Mouse (Mus musculus) layer of hippocampus, adult 2 months (tissue): ENCODE data around the gene Bphl. TPM values are rescaled to one million over a fixed set of nuclear protein-coding genes. Genes with fewer than 3 reads are reported as not detected.
A peak's percentile ranks its signal among the peaks of the same experiment; 100 is the strongest.

Experiments used
- DNase-seq, 2 experiments: peaks; one replicate each; pipeline ENCODE4 v3.0.0; 2022; ENCODE audit warnings: low spot score in 2 of 2
- H3K27ac ChIP-seq: fragments of 200-600 bp; 2 replicates; pipeline ENCODE4 v1.8.1; 2022
- H3K4me3 ChIP-seq: fragments of 200-600 bp; 2 replicates; pipeline ENCODE4 v1.8.1; 2022; ENCODE audit warnings: mild to moderate bottlenecking
- CTCF ChIP-seq: fragments of 200-600 bp; conservative IDR thresholded peaks from 2 replicates; pipeline ENCODE4 v1.8.1; 2022; ENCODE audit warnings: antibody characterized with exemption, mild to moderate bottlenecking, moderate library complexity
- long read RNA-seq, 2 experiments: library from polyadenylated mRNA; stranded (forward); transcript quantifications; one replicate each; pipeline ENCODE4 v2.0.0; 2021; ENCODE audit warnings: borderline mapping rate in 2 of 2
- total RNA-seq, 2 experiments: library from RNA; stranded (reverse); gene quantifications; 2 replicates each; pipeline ENCODE4 v1.2.3; 2021

Gene Bphl
- 10 to 100 TPM; 50.8 to 51.9 TPM for total RNA-seq
- long read RNA-seq, experiment 1, transcript Bphl-201 (7 exons, 1,253 nt) = major isoform, 21 of 42 reads
- long read RNA-seq, experiment 1, partial matches to known transcripts = 8 of 42 reads
- long read RNA-seq, experiment 1, other reads (novel, unspliced or antisense) = 13 of 42 reads
- long read RNA-seq, experiment 2, transcript Bphl-201 (7 exons, 1,253 nt) = major isoform, 27 of 49 reads
- long read RNA-seq, experiment 2, partial matches to known transcripts = 8 of 49 reads
- long read RNA-seq, experiment 2, other reads (novel, unspliced or antisense) = 14 of 49 reads

GRCm38 (mm10) chr13:34037172-34038055 is at the start of gene Bphl:
TSS of gene Bphl (plus strand) at chr13:34037597.
- TF ChIP-seq CTCF = no peak
- peak; percentile 91 to 93 for DNase-seq
- peak within 1 kb of the TSS; percentile 81 for H3K4me3 ChIP-seq
- H3K27ac ChIP-seq = peak within 1 kb of the TSS; percentile 97

- Histone ChIP-seq H3K4me3 (no peak overlapping the region), H3K27ac (no peak overlapping the region)
- TF ChIP-seq CTCF = no peak
- no peak for DNase-seq
Measured at GRCm38 (mm10) chr13:33989625-33990024, 47.8 kb upstream of the Bphl start.

- Histone ChIP-seq H3K27ac (no peak overlapping the region), H3K4me3 (no peak overlapping the region)
- TF ChIP-seq CTCF = peak; percentile 97
- DNase-seq = peak; percentile 62 to 66
Measured at GRCm38 (mm10) chr13:33995197-33995596, 42.2 kb upstream of the Bphl start.

- peak; percentile 89 to 90 for DNase-seq
- TF ChIP-seq CTCF = peak; percentile 59
- H3K4me3 ChIP-seq = peak within 1 kb of the TSS; percentile 100
- H3K27ac ChIP-seq = peak within 1 kb of the TSS; percentile 91
Measured at GRCm38 (mm10) chr13:34002058-34003006, 35.1 kb upstream of the Bphl start, which contains the start of the genes Ripk1 and Serpinb6a. TSS of gene Ripk1 (plus strand) at chr13:34002363. TSS of gene Serpinb6a (minus strand) at chr13:34002794.

GRCm38 (mm10) chr13:34003058-34003457 is 34.3 kb upstream of the Bphl start:
- TF ChIP-seq CTCF = no peak
- DNase-seq = no peak
- H3K4me3 ChIP-seq = peak overlapping the region; percentile 100
- H3K27ac ChIP-seq = peak overlapping the region; percentile 91; the same call in 1 of the 2 replicates

- Histone ChIP-seq H3K27ac (no peak overlapping the region), H3K4me3 (no peak overlapping the region)
- TF ChIP-seq CTCF = no peak
- no peak for DNase-seq
Measured at GRCm38 (mm10) chr13:34007234-34007633, 30.2 kb upstream of the Bphl start.

- Histone ChIP-seq H3K4me3 (no peak overlapping the region), H3K27ac (no peak overlapping the region)
- no peak for TF ChIP-seq CTCF
- DNase-seq = no peak
Measured at GRCm38 (mm10) chr13:34016927-34017569, 20.3 kb upstream of the Bphl start.

GRCm38 (mm10) chr13:34018521-34018920 is 18.9 kb upstream of the Bphl start:
- DNase-seq = no peak
- no peak overlapping the region for H3K4me3 ChIP-seq
- TF ChIP-seq CTCF = no peak
- no peak overlapping the region for H3K27ac ChIP-seq

GRCm38 (mm10) chr13:34021998-34022397 is 15.4 kb upstream of the Bphl start:
- DNase-seq = no peak
- Histone ChIP-seq H3K4me3 (no peak overlapping the region), H3K27ac (no peak overlapping the region)
- TF ChIP-seq CTCF = no peak

GRCm38 (mm10) chr13:34032041-34032440 is 5.4 kb upstream of the Bphl start:
- no peak for DNase-seq
- Histone ChIP-seq H3K4me3 (no peak overlapping the region), H3K27ac (no peak overlapping the region)
- no peak for TF ChIP-seq CTCF

GRCm38 (mm10) chr13:34035424-34035823 is 2.0 kb upstream of the Bphl start:
- H3K4me3 ChIP-seq = no peak overlapping the region
- DNase-seq = no peak
- no peak for TF ChIP-seq CTCF
- H3K27ac ChIP-seq = no peak overlapping the region

- TF ChIP-seq CTCF = no peak
- peak overlapping the region; percentile 97 for H3K27ac ChIP-seq
- DNase-seq = no peak
- no peak overlapping the region for H3K4me3 ChIP-seq
Measured at GRCm38 (mm10) chr13:34036726-34037125, 671 bp upstream of the Bphl start.
